Mouse (Mus musculus): ENCODE data around the gene Zfp318. TPM values are rescaled to one million over a fixed set of nuclear protein-coding genes. Genes with fewer than 3 reads are reported as not detected.
A peak's percentile ranks its signal among the peaks of the same experiment; 100 is the strongest.

Zfp318 gene
- polyA plus RNA-seq (2016; fragmentation: Nextera tagmentation; extraction: Ambion mirVana) = 15.7 and 17.2 TPM in 2 replicates

DNA sequence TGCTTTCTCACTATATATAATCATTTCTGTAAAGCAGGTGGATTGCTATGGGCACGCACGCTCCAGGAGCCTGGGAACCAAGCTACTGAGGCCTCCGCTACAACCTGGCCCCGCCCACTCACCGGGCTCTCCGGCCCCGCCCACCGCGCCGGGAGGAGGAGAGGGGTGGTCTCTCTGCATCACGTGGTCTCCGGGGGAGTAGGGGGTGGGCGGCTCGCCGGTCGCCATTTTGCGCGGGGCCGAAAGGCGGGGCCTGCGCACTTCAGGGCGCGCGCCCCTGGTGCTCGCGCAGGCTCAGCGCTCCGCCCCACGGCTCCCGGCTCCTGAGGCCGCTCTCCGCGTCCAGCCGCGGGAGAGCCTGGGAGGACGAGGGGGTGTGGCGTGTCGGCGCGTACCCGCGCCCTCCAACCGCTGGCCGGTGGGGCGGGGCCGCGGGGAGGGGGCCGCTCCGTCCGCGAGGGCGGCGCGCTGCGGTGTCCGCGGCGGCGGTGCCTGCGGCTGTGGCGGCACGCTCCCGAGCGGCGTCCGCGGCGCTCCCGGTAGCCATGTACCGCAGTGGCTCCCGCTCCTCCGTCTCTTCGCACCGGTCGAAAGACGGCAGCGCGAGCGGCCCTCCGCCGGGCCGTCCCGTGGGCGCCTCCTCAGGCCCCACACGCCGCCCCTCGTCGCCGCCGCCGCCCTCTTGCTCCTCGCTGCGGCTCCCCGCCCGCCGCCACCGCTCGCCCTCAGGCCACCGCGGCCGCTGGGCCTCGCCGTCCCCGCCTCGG, at the start of gene Zfp318:
TSS of gene Zfp318 (plus strand) at position 438 of the 767 bp plus-strand sequence.
- H3K9ac ChIP-seq = peak within 1 kb of the TSS; percentile 95
- H3K4me1 ChIP-seq = peaks cover 17% of the 10 kb centered on the region
- peaks cover 6% of the 10 kb centered on the region for H3K36me3 ChIP-seq (replicated peaks)
- no peaks in the 10 kb centered on the region for H3K27me3 ChIP-seq
- peak within 1 kb of the TSS; percentile 92 for H3K27ac ChIP-seq
- H3K4me2 ChIP-seq = peak within 1 kb of the TSS; percentile 87
- peak; percentile 98 for ATAC-seq (ENCODE audit: low FRiP score)
- no peaks in the 10 kb centered on the region for H3K9me3 ChIP-seq
- WGBS = under 1% methylated on average over 72 of the region's 105 CpGs
- peak within 1 kb of the TSS; percentile 93 for H3K4me3 ChIP-seq (replicated peaks)

DNA sequence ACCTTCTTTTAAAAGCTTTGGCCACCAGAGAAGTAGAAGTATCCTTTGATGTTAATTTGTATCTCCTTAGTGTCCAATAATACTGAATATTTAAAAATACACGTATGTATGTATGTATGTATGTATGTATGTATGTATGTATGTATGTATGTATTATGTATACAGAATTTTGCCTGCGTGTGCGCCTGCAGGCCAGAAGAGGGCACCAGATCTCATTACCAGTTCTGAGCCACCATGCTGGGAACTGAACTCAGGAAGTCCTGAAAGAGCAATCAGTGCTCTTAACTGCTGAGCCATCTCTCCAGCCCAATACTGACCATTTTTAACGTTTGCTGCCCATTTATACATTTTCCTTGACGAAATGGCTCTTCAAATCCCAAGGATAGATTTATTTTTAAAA, 47.1 kb upstream of the Zfp318 start:
- H3K36me3 ChIP-seq (replicated peaks) = no peaks in the 10 kb centered on the region
- 0 out of 2 replicates have a peak, but pooled peaks cover 3% of the 10 kb centered on the region for H3K27me3 ChIP-seq
- 25% methylated on average over 5 of the region's 5 CpGs for WGBS
- H3K9me3 ChIP-seq = no peaks in the 10 kb centered on the region; the same call in 1 of the 2 replicates
- no peak overlapping the region for H3K27ac ChIP-seq
- no peak overlapping the region for H3K4me3 ChIP-seq (replicated peaks)
- ATAC-seq (ENCODE audit: low FRiP score) = no peak
- no peak overlapping the region for H3K4me2 ChIP-seq
- no peaks in the 10 kb centered on the region for H3K4me1 ChIP-seq
- H3K9ac ChIP-seq = no peak overlapping the region

DNA sequence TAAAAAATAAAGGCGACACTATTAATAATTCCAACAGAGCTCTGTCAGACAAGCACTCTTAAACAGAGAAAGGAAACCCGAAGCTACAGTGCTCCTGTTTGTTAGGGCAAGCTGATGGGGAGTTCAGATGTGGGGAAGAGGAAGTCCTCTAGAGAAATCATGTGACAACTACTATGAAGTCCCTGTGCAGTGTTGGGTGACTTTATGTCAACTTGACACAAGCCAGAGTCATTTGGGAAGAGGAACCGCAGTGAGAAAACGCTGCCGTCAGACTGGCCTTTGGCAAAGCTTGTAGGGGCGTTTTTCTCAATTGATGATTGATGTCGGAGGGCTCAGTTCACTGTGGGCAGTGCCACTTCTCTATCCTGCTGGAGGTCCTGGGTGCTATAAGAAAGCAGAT, 42.3 kb upstream of the Zfp318 start:
- Histone ChIP-seq H3K9ac (no peak overlapping the region), H3K36me3 (replicated peaks) (no peaks in the 10 kb centered on the region), H3K4me1 (no peaks in the 10 kb centered on the region), H3K27me3 (no peaks in the 10 kb centered on the region), H3K4me3 (replicated peaks) (no peak overlapping the region), H3K27ac (no peak overlapping the region), H3K4me2 (no peak overlapping the region), H3K9me3 (peaks cover 10% of the 10 kb centered on the region; the same call in 1 of the 2 replicates)
- WGBS = 86% methylated on average over 7 of the region's 7 CpGs
- no peak for ATAC-seq (ENCODE audit: low FRiP score)

DNA sequence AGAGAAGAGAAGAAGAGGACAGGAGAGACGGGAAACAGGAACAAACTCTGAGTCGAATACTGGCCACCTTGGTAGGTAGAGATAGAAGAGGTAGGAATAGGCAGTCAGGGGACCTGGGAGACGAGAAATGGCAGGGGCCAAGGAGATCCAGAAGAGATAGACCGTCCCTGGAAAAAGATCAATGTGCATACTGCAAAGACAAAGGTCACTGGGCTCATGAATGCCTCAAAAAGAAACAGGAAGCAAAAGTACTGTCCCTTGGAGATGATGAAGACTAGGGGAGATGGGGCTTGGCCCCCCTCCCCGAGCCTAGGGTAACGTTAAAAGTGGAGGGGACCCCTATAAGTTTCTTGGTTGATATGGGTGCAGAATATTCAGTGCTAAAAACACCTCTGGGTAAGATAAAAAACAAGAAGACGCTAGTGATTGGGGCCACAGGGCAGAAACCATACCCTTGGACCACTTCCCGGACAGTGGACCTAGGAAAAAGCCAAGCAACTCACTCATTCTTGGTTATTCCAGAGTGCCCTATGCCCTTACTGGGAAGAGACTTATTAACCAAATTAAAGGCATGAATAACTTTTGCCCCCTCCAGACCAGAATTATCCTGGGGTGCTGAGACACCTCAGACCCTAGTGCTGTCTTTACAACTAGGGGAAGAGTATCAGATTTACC, 32.4 kb upstream of the Zfp318 start:
- H3K9me3 ChIP-seq = 0 out of 2 replicates have a peak, but pooled peaks cover 4% of the 10 kb centered on the region
- no peaks in the 10 kb centered on the region for H3K36me3 ChIP-seq (replicated peaks)
- no peak for ATAC-seq (ENCODE audit: low FRiP score)
- no peaks in the 10 kb centered on the region for H3K4me1 ChIP-seq
- no peak overlapping the region for H3K4me3 ChIP-seq (replicated peaks)
- no peak overlapping the region for H3K27ac ChIP-seq
- H3K27me3 ChIP-seq = no peaks in the 10 kb centered on the region
- no peak overlapping the region for H3K9ac ChIP-seq
- H3K4me2 ChIP-seq = no peak overlapping the region
- WGBS = 84% methylated on average over 8 of the region's 8 CpGs

DNA sequence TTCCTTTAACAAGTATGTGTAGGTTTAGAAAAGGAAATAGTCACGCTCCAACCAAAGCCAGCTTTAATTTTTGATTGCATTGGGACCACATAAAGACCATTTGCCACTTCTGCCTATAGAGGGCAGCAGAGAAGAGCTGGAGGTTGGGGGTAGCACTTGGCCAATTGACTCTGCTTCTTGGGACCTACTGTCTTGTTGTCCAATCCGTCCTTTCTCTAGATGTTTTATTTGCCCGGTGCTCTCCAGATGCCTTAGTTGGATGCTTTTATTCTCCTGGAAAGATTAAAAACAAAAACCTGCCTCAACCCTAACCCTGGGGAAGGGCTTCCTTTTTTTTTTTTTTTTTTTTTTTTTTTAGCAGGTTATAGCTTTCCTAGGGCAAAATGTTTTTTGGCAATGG, 11.7 kb upstream of the Zfp318 start:
- 77% methylated on average over 3 of the region's 3 CpGs for WGBS
- no peak overlapping the region for H3K4me3 ChIP-seq (replicated peaks)

DNA sequence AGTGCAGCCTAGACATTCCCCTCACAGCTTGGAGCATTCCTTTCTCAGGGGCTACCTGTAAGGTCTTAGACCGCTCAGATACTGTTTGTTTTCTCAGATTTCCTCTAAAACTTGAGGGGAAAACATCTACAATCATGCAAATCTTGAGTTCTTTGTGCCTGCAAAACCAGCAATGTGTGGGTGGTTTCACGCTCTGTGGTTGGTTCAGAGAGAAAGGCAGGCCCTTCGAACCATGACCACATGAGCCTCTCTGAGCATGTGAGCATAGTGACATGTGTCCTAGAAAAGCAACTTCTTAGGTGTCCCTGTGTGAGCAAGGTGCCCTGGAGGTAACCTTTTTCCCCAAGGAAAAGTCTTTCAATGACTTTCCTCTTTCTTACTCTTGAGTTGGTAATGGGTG, 5.0 kb upstream of the Zfp318 start:
- Histone ChIP-seq H3K9me3 (no peaks in the 10 kb centered on the region), H3K27me3 (no peaks in the 10 kb centered on the region), H3K4me2 (no peak overlapping the region), H3K36me3 (replicated peaks) (no peaks in the 10 kb centered on the region), H3K9ac (no peak overlapping the region), H3K4me1 (no peaks in the 10 kb centered on the region), H3K4me3 (replicated peaks) (no peak overlapping the region), H3K27ac (no peak overlapping the region)
- 89% methylated on average over 3 of the region's 3 CpGs for WGBS
- no peak for ATAC-seq (ENCODE audit: low FRiP score)

More for the DNA sequence above, 11.7 kb upstream of the Zfp318 start:
- Histone ChIP-seq H3K9ac (no peak overlapping the region), H3K4me2 (no peak overlapping the region), H3K27ac (no peak overlapping the region), H3K36me3 (replicated peaks) (no peaks in the 10 kb centered on the region), H3K9me3 (no peaks in the 10 kb centered on the region), H3K4me1 (no peaks in the 10 kb centered on the region), H3K27me3 (no peaks in the 10 kb centered on the region)
- no peak for ATAC-seq (ENCODE audit: low FRiP score)

DNA sequence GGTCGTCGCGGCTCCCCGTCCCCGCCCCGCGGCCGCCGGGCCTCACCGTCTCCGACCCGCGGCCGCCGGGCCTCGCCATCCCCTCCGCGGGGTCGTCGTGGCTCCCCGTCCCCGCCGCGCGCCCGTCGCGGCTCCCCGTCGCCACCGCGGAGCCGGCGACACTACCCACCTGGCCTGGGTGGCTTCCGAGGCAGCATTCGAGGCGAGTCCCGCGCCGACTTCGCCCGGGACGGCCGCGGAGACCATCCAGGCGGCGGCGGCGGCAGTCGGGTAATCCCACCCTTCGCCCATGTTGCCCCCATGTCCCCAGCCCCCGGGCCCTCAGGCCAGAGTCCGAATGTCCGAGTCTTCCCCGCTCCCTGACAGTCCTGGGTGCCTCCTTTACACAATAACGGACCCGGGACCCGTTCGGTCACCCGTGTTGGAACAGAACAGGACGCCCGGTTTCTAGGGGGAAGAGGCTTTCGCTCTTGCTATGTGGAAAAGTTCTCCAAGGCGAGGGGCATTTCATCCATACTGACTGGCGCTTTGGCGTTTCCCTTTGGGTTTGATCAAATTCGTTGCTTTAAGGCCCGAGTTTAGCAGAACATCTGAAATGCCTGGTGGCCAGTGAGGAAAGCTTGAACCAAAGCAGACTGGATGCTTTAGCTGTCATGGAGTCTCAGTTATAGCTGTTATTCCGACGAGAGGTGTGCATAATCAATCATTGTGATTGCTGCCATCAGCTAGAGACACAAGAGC, 700 bp downstream of the Zfp318 start:
- 1% methylated on average over 62 of the region's 70 CpGs for WGBS
- peaks cover 17% of the 10 kb centered on the region for H3K4me1 ChIP-seq
- no peaks in the 10 kb centered on the region for H3K9me3 ChIP-seq
- H3K27ac ChIP-seq = peak overlapping the region; percentile 92
- peak overlapping the region; percentile 87 for H3K4me2 ChIP-seq
- H3K27me3 ChIP-seq = no peaks in the 10 kb centered on the region
- peak overlapping the region; percentile 93 for H3K4me3 ChIP-seq (replicated peaks)
- H3K36me3 ChIP-seq (replicated peaks) = peaks cover 13% of the 10 kb centered on the region
- peak overlapping the region; percentile 95 for H3K9ac ChIP-seq
- peak; percentile 30 for ATAC-seq (ENCODE audit: low FRiP score)

DNA sequence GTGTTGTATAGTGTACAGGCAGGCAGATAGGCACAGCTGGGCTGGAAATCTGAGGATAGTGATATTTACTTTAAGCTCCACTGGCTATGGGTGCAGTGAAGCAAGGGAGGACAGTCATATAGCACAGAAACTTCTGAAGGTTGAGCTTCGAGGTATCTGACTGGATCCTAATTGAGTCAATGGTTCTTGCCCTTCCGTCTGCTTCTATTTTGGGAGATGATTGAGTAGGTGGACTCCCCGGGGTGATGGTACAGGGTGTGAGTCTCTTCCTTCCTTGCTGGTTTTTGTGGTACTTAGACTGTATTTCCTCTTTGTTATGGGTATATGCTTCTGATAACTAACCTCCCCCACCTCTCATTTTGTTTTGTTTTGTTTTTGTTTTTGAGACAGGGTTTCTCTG, 4.7 kb downstream of the Zfp318 start:
- no peak overlapping the region for H3K4me3 ChIP-seq (replicated peaks)
- no peaks in the 10 kb centered on the region for H3K27me3 ChIP-seq
- WGBS = 96% methylated on average over 3 of the region's 3 CpGs
- H3K9me3 ChIP-seq = no peaks in the 10 kb centered on the region
- ATAC-seq (ENCODE audit: low FRiP score) = no peak
- peaks cover 19% of the 10 kb centered on the region for H3K36me3 ChIP-seq (replicated peaks)
- no peak overlapping the region for H3K27ac ChIP-seq
- no peak overlapping the region for H3K4me2 ChIP-seq
- no peak overlapping the region for H3K9ac ChIP-seq
- peaks cover 17% of the 10 kb centered on the region for H3K4me1 ChIP-seq

DNA sequence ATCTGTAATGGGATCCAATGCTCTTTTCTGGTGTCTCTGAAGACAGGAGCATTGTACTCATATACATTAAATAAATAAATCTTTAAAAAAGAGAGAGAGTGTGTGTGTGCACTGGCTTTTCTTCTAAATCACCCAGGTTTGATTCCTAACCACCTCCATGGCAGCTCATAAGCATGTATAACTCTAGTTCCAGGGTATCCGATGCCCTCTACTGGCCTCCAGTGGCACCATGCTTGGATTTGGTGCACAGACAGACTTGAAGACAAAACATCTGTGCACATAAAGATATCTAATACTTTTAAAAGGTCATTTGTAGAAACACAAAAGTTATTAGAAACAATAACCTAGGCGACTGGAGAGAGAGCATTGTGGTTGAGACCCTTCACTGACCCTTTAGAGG, 9.5 kb downstream of the Zfp318 start:
- peaks cover 32% of the 10 kb centered on the region for H3K36me3 ChIP-seq (replicated peaks)
- 44% methylated on average over 2 of the region's 2 CpGs for WGBS
- no peaks in the 10 kb centered on the region for H3K4me1 ChIP-seq

DNA sequence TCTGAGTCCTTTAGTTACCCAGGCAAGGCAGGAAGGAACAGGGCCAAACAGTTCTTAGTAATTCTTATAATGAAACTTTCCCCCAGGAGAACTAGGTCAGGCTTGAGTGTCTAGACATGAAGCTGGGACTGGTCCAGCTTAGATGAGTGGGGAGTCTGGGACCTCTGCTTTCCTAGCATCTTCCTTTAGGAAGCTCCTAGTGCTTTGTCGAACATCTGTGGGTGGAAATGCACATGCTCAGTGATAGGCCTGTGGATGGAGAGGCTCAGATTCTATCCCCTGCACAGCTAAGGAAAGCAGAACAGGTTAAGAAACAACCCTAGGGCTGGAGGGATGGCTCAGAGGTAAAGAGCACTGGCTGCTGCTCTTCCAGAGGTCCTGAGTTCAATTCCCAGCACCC, 11.1 kb downstream of the Zfp318 start:
- H3K27ac ChIP-seq = no peak overlapping the region
- ATAC-seq (ENCODE audit: low FRiP score) = no peak
- H3K4me2 ChIP-seq = no peak overlapping the region
- no peaks in the 10 kb centered on the region for H3K27me3 ChIP-seq
- no peak overlapping the region for H3K9ac ChIP-seq
- H3K4me1 ChIP-seq = no peaks in the 10 kb centered on the region
- peaks cover 32% of the 10 kb centered on the region for H3K36me3 ChIP-seq (replicated peaks)
- no peaks in the 10 kb centered on the region for H3K9me3 ChIP-seq
- 96% methylated on average over 1 of the region's 1 CpGs for WGBS
- H3K4me3 ChIP-seq (replicated peaks) = no peak overlapping the region

More for the DNA sequence above, 9.5 kb downstream of the Zfp318 start:
- Histone ChIP-seq H3K9me3 (no peaks in the 10 kb centered on the region), H3K4me2 (no peak overlapping the region), H3K4me3 (replicated peaks) (no peak overlapping the region), H3K27ac (no peak overlapping the region), H3K9ac (no peak overlapping the region), H3K27me3 (no peaks in the 10 kb centered on the region)
- ATAC-seq (ENCODE audit: low FRiP score) = no peak

DNA sequence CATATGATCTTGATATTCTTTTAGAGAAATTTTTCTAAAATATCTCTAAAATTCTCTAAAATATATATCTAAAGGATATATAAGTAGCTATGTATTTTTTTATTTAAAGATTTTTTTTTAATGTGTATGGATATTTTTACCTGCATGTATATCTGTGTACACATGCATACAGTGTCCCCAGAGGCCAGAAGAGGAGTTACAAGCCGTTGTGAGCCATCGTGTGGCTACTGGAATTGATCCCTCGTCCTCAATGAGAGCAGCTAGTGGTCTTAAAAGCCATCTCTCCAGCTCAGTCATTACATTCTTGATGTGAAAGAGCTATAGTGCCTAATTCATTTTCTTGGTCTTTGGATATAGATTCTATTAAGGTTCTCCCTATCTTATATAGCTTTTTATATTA, 24.9 kb downstream of the Zfp318 start:
- ATAC-seq (ENCODE audit: low FRiP score) = no peak
- Histone ChIP-seq H3K27ac (no peak overlapping the region), H3K9ac (no peak overlapping the region), H3K36me3 (replicated peaks) (peaks cover 65% of the 10 kb centered on the region), H3K27me3 (no peaks in the 10 kb centered on the region), H3K4me3 (replicated peaks) (no peak overlapping the region), H3K4me2 (no peak overlapping the region), H3K9me3 (no peaks in the 10 kb centered on the region), H3K4me1 (no peaks in the 10 kb centered on the region)
- WGBS = 36% methylated on average over 3 of the region's 3 CpGs

DNA sequence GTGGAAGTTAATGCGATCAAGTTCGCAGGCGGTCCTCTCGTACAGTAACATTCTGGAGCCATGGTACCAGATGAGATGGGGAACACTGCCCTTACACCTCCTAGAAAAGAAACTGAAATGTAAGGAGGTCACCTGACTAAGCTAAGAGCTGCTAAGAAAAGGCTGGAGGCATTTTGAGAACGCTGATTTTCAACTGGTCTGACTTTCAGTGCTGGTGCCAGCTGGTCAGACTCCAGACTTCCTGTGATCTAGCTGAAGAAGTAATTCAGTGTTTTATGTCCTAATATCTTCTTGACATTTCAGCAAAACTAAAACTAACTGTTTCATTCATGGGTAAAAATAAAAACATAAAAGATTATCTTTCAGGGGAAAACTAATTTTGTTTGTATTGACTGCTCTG, 35.1 kb downstream of the Zfp318 start:
- Histone ChIP-seq H3K27ac (no peak overlapping the region), H3K27me3 (no peaks in the 10 kb centered on the region), H3K9ac (no peak overlapping the region), H3K4me3 (replicated peaks) (no peak overlapping the region), H3K36me3 (replicated peaks) (peaks cover 12% of the 10 kb centered on the region), H3K4me1 (no peaks in the 10 kb centered on the region; the same call in 1 of the 2 replicates), H3K4me2 (no peak overlapping the region), H3K9me3 (no peaks in the 10 kb centered on the region)
- ATAC-seq (ENCODE audit: low FRiP score) = no peak
- 77% methylated on average over 5 of the region's 5 CpGs for WGBS

Measured in forebrain, embryonic 12.5 days (tissue).